Mouse (Mus musculus) megakaryocyte, embryonic 14.5 days (primary cell): ENCODE data around the gene Tubgcp2.

ENCODE experiments used
- FLI1 ChIP-seq: IDR thresholded peaks from 2 replicates; pipeline ENCODE4 v1.6.1; 2012; ENCODE audit warnings: low read length, inconsistent platforms, mixed read lengths
- GATA1 ChIP-seq: IDR thresholded peaks from 3 replicates; pipeline ENCODE4 v1.6.1; 2012; ENCODE audit warnings: mixed read lengths, low read length, inconsistent platforms, borderline replicate concordance

DNA sequence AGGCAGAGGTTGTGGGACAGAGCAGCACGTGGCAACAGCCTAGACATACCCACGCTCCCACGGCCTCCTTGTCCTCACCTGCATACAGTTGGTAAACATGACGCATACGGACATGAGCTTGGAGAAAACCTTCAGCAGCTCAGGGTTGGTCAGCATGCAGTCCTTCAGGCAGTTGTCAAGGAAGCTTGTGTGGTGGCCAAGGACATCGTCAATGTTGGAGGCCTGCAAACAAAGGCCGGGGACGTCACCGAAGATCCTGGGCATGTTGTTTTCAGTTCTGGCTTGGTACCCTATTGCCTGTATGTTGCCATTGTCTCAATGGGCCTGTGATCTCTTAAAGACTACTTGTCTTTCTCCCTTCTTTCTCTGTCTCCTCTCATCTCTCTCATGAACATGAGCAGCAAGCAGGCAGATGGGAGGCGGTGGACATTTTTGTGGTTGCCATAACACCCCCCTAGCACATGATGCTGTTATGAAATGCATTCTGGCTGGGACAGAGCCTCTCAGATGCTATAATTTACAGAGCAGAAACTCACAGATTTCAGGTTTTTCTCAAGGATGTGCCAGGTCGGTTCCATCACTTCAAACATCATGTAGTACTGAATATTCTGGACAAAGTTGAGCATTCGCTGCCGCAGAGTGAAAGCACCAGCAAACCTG lies 37.6 kb downstream of the Tubgcp2 start:
- TF ChIP-seq GATA1, result no peak
- TF ChIP-seq FLI1, result no peak
